Mouse (Mus musculus) heart, embryonic 11.5 days (tissue): ENCODE measurements around the gene Cttnbp2nl. TPM values are rescaled to one million over a fixed set of nuclear protein-coding genes. Genes with fewer than 3 reads are reported as not detected.

Source experiments
- ATAC-seq: fragments of 200-750 bp; cut with Nextera tagmentation; replicated peaks from 2 replicates; pipeline ENCODE4 v1.8.0; 2017; ENCODE audit warnings: moderate library complexity; ENCODE audit not compliant: insufficient number of reproducible peaks, low FRiP score, low TSS enrichment
- H3K27ac ChIP-seq: fragments of 300-500 bp; sonication (generic); 2 replicates; pipeline ENCODE4 v1.5.1; 2014; ENCODE audit warnings: mild to moderate bottlenecking, low read depth, low read length
- H3K27me3 ChIP-seq: fragments of 300-500 bp; sonication (generic); 2 replicates; pipeline ENCODE4 v1.6.1; 2014; ENCODE audit warnings: mild to moderate bottlenecking, low read length, mixed read lengths; ENCODE audit not compliant: control insufficient read depth, insufficient read depth
- H3K36me3 ChIP-seq: fragments of 300-500 bp; sonication (generic); 2 replicates; pipeline ENCODE4 v1.6.1; 2014; ENCODE audit warnings: mild to moderate bottlenecking, low read length, moderate library complexity, mixed read lengths; ENCODE audit not compliant: control insufficient read depth, insufficient read depth
- H3K4me1 ChIP-seq: fragments of 300-500 bp; sonication (generic); 2 replicates; pipeline ENCODE4 v1.6.1; 2014; ENCODE audit warnings: low read length; ENCODE audit not compliant: control insufficient read depth, insufficient read depth
- H3K4me2 ChIP-seq: fragments of 300-500 bp; sonication (generic); 2 replicates; pipeline ENCODE4 v1.6.1; 2014; ENCODE audit warnings: mild to moderate bottlenecking, moderate library complexity
- H3K4me3 ChIP-seq: fragments of 300-500 bp; sonication (generic); 2 replicates; pipeline ENCODE4 v1.5.1; 2014; ENCODE audit warnings: low read depth, low read length
- H3K9ac ChIP-seq: fragments of 300-500 bp; sonication (generic); 2 replicates; pipeline ENCODE4 v1.6.1; 2014; ENCODE audit warnings: mild to moderate bottlenecking, low read depth, low read length, moderate library complexity
- H3K9me3 ChIP-seq: fragments of 300-500 bp; sonication (generic); replicated peaks from 2 replicates; pipeline ENCODE4 v1.6.1; 2016; ENCODE audit warnings: low read length; ENCODE audit not compliant: control insufficient read depth
- WGBS: fragments of 180-500 bp; shearing (Covaris S2); extraction: QIAGEN DNeasy Blood & Tissue Kit; methylation state at CpG from one replicate; pipeline ENCODE4 v1.1.7; 2014; ENCODE audit not compliant: insufficient replicate concordance; 5-methylcytosine and 5-hydroxymethylcytosine counted together
- polyA plus RNA-seq: library from polyadenylated mRNA; unstranded; fragments of >200 nt; fragmentation: Nextera tagmentation; extraction: Ambion mirVana; gene quantifications from 2 replicates; pipeline ENCODE4 v1.2.1, GENCODE M21; 2014

Cttnbp2nl gene
- polyA plus RNA-seq, 1 experiment from 2014 or later = 26.1 TPM

DNA sequence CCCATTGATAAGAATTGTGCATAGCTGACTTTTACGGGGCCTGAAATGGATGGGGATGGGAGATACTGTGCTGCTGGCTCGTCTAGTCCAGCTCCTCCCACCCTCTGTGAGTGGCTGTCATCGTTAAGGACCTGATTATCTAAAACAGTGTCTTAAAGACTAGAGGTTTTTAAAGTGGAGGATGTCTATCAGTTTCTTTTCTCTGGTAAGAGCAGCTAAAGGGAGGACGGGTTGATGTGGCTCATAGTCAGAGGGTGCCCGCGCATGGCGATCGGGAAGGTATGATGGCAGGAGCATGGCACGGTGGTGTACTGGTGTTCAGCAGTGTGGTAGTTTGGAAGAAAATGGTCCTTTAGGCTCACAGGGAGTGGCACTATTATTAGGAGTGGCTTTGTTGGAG lies 9.7 kb upstream of the Cttnbp2nl start:
- WGBS = 69% methylated on average over 9 of the region's 9 CpGs
- no peak overlapping the region for H3K27ac ChIP-seq

DNA sequence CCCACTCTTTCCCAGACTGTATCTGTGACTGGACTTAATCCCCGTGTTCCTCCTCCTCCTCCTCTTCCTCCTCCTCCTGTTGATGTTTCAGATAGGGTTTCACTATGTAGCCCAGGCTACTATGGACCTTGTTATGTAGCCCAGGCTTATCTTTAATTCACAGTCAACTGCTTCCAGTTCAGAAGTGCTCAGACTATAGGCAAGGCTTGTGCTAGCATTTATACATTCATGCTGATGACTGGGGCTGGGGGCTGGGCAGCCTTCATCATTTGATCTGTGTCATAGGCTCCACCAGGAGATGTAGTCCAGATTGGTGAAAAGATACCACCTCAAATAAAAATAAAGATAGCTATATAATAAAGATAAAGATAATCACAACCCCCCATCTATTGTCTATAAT lies 9.0 kb upstream of the Cttnbp2nl start:
- 47% methylated on average over 1 of the region's 1 CpGs for WGBS
- no peak overlapping the region for H3K9ac ChIP-seq
- H3K4me2 ChIP-seq = no peak overlapping the region
- H3K27me3 ChIP-seq = no peaks in the 10 kb centered on the region
- H3K4me1 ChIP-seq = no peaks in the 10 kb centered on the region; the same call in 1 of the 2 replicates
- no peak overlapping the region for H3K4me3 ChIP-seq
- H3K27ac ChIP-seq = no peak overlapping the region
- no peaks in the 10 kb centered on the region for H3K36me3 ChIP-seq
- H3K9me3 ChIP-seq = no peaks in the 10 kb centered on the region; the same call in 1 of the 2 replicates
- ATAC-seq = no peak

More for the DNA sequence above, 9.7 kb upstream of the Cttnbp2nl start:
- Histone ChIP-seq H3K4me2 (no peak overlapping the region), H3K4me3 (no peak overlapping the region), H3K9ac (no peak overlapping the region), H3K9me3 (no peaks in the 10 kb centered on the region; the same call in 1 of the 2 replicates), H3K27me3 (no peaks in the 10 kb centered on the region), H3K4me1 (no peaks in the 10 kb centered on the region; the same call in 1 of the 2 replicates), H3K36me3 (no peaks in the 10 kb centered on the region)
- ATAC-seq = no peak

DNA sequence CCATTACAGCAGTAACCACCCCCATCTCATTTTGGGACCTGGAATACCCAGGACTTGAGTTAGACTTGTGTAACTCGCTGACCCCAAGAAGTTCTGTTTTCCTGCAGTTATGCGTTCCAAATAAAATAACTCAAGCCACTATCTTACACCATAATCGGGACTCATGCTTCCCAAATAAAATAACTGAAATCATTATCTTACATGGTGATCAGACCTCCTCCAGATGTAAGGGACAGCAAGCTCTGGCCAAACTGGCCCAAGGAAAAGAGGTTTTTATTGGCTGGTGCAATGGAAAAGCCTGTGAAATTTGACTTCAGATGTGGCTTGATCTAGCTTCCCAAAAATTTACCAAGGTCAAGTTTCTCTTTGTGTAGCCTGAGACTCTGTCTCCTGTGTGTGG lies 8.6 kb upstream of the Cttnbp2nl start:
- Histone ChIP-seq H3K27ac (no peak overlapping the region), H3K4me3 (no peak overlapping the region), H3K4me1 (no peaks in the 10 kb centered on the region; the same call in 1 of the 2 replicates), H3K36me3 (no peaks in the 10 kb centered on the region), H3K27me3 (no peaks in the 10 kb centered on the region), H3K9me3 (no peaks in the 10 kb centered on the region; the same call in 1 of the 2 replicates), H3K9ac (no peak overlapping the region), H3K4me2 (no peak overlapping the region)
- ATAC-seq = no peak
- whole genome bisulfite sequencing = 79% methylated on average over 3 of the region's 3 CpGs

DNA sequence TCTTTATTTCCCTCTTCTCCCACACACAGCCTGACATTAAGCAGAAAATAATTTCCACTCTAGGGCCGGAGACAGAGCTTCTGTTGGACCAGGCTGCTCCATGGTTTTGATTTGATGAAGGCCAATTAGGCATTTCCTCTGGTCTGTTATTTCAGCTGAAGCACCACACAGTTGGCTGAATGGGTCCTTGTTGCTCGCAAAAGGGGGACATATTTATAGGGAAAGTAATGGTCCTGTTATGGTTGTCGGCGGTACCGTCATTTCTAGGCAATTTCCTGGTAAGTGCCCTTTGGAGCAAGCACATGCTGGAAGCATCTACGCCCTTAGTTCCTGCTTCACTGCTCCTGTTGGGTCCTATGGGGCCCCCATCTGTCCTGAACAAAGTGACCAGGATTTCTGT lies 8.0 kb upstream of the Cttnbp2nl start:
- Histone ChIP-seq H3K9ac (no peak overlapping the region), H3K4me2 (no peak overlapping the region), H3K27ac (no peak overlapping the region), H3K9me3 (no peaks in the 10 kb centered on the region; the same call in 1 of the 2 replicates), H3K4me3 (no peak overlapping the region), H3K36me3 (no peaks in the 10 kb centered on the region), H3K27me3 (no peaks in the 10 kb centered on the region), H3K4me1 (no peaks in the 10 kb centered on the region; the same call in 1 of the 2 replicates)
- WGBS = 61% methylated on average over 6 of the region's 6 CpGs
- ATAC-seq = no peak

DNA sequence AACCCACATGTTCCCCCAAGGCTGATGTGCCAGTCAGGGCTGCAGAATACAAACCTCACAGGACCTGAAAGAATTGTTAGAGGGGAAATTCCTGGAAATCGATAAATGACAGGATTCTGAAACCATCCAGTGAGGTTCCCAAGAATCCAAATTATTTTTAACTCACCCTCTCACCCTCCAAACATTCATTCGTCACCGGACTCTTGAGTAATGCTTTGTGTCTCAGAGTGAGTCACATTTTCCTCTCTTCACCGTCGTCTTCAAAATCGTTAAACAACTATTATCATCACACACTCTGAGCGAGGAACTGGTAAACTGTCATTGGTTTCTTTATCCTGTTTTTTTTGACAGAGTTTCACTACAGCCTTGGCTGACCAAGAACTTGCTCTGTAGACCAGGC lies 7.0 kb upstream of the Cttnbp2nl start:
- H3K4me1 ChIP-seq = peaks cover 5% of the 10 kb centered on the region; the same call in 1 of the 2 replicates
- WGBS = 35% methylated on average over 7 of the region's 7 CpGs

DNA sequence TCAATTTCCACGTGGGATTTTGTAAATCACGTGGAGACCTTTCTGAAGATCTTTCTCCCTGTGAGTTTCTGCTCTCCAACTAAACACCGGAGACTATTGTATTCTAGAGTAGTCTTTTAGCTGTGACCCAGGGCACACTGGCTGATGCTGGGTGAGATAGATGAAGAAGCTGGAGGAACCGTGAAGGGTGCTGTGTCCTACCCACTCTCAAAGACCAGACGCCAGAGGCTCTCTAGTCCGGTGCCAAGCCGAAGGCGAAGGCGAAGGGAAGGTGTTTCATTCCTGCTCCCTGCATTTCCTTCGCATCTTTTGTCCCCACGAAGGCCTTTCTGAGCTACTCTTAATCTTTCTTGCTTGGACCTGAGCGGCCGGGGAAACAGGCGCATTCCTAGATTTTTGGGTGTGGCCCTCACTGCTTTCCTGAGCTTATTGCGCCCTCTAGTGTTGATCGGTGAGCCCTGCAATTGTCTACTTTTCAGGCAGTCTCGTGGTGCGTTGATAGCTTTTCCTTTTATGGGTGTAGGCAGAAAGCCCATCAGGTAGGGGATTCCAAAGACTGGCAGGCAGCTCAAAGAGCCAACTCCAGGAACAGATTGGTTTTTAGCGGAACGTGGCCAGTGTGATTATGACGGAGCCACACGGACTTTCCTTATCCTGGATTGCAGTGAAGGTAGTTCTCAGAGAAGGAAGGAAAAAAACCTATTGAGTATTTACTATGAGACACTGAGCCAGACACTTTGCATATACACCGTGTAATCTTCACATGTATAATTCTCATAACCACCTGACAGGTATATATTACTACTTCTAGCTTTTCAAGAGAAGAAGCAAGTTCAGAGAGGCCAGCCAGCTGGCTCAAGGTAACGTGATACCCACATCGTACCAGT lies 5.9 kb upstream of the Cttnbp2nl start:
- Histone ChIP-seq H3K4me3 (peak overlapping the region; percentile 24), H3K9me3 (no peaks in the 10 kb centered on the region), H3K9ac (peak overlapping the region; percentile 61), H3K4me2 (peak overlapping the region; percentile 54), H3K27me3 (no peaks in the 10 kb centered on the region), H3K4me1 (peaks cover 15% of the 10 kb centered on the region), H3K36me3 (no peaks in the 10 kb centered on the region), H3K27ac (no peak overlapping the region)
- 15% methylated on average over 25 of the region's 25 CpGs for WGBS
- no peak for ATAC-seq

More for the DNA sequence above, 7.0 kb upstream of the Cttnbp2nl start:
- Histone ChIP-seq H3K9me3 (no peaks in the 10 kb centered on the region), H3K9ac (no peak overlapping the region), H3K27ac (no peak overlapping the region), H3K27me3 (no peaks in the 10 kb centered on the region), H3K4me2 (no peak overlapping the region), H3K4me3 (no peak overlapping the region), H3K36me3 (no peaks in the 10 kb centered on the region)
- ATAC-seq = no peak

DNA sequence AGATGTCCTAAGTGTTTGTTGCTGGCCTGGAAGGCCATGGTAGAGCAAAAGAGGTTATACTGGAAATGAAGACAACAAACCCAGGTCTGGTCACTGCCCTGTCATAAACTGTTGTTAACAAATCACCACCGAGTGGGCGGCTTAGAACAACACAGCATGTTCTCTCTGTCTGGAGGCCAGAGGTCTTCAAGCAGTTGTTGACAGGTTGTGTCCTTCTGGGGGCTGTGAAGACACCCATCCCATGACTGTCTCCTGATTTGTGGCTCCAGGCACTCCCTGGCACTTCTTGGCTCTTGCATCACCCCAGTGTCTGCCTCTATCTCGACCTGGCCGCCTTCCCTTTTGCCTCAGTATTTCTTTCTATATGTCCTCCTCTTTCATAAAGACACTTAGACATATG lies 2.7 kb upstream of the Cttnbp2nl start:
- Histone ChIP-seq H3K4me1 (peaks cover 25% of the 10 kb centered on the region), H3K9me3 (no peaks in the 10 kb centered on the region), H3K27me3 (no peaks in the 10 kb centered on the region), H3K27ac (peak overlapping the region; percentile 94), H3K36me3 (no peaks in the 10 kb centered on the region), H3K4me3 (no peak overlapping the region), H3K9ac (no peak overlapping the region), H3K4me2 (no peak overlapping the region)
- 34% methylated on average over 4 of the region's 4 CpGs for WGBS
- no peak for ATAC-seq

DNA sequence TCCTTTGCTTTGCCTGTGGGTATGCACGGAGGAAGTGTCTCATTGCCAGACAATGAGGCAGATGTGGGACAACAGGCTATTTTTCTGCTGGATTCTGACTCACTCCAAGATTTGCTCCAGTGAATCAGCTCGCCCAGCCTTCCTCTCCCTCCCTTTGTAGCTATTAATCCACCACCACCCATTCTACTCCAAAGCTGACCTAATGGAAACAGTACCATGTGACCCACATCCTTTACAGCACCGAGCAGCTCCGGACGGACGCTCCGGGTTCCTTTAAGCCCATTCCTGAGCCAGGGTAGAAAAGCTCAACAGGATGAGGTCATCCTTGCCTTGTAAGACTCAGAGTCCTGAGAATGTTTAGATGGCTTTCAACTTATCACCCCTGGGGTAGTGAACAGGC lies 2.0 kb upstream of the Cttnbp2nl start:
- Histone ChIP-seq H3K4me2 (peak overlapping the region; percentile 46), H3K4me1 (peaks cover 28% of the 10 kb centered on the region), H3K27ac (peak overlapping the region; percentile 94), H3K36me3 (no peaks in the 10 kb centered on the region), H3K4me3 (no peak overlapping the region; the same call in 1 of the 2 replicates), H3K9me3 (no peaks in the 10 kb centered on the region), H3K9ac (no peak overlapping the region), H3K27me3 (no peaks in the 10 kb centered on the region)
- 23% methylated on average over 7 of the region's 7 CpGs for WGBS
- ATAC-seq = peak; percentile 79

DNA sequence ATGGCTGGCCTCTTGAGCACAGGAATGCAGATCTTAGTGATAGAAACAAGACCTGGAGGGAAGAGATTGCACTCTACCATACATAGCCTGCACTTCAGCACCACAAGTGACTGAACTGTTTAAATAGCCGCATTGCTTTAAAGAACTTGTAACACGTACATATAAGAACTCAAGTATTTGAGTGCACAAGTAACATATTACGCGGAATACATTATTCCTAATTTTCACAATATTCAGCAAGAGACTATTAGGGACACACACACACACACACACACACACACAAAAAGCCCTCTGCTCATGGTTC lies 704 bp upstream of the Cttnbp2nl start:
- H3K36me3 ChIP-seq = no peaks in the 10 kb centered on the region
- peak overlapping the region; percentile 89 for H3K9ac ChIP-seq
- peak overlapping the region; percentile 94 for H3K27ac ChIP-seq
- no peak for ATAC-seq
- no peaks in the 10 kb centered on the region for H3K27me3 ChIP-seq
- peaks cover 34% of the 10 kb centered on the region for H3K4me1 ChIP-seq
- H3K4me3 ChIP-seq = peak overlapping the region; percentile 92
- H3K4me2 ChIP-seq = peak overlapping the region; percentile 62
- no peaks in the 10 kb centered on the region for H3K9me3 ChIP-seq
- 57% methylated on average over 4 of the region's 4 CpGs for WGBS
